In the genomic region with DNA sequence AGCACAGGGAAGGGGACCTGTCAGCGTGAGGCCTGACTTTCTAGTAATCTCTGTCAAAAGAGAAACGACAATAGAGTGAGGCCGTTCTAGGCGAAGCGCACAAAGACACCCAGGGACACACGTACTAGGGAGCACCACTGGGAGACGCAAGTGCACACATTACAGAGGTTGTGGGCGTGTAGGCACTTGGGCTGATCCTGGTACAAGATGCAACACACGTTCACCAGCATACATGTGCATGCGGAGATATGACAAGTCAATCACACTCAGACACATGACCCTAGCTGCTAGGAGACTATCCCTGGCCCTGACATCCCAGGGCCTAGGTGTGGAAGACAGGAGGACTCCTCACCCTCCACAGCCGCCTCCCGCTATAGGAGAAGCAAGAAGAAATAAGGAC, we compare ENCODE assay signal across 23 mouse cellular contexts.
DNase-seq lines count a peak whose midpoint lies in the region; ATAC-seq lines count a peak whose summit lies in the region.
"Had no signal": no experiment of that assay in that cellular context is flagged by ENCODE, and none has a peak within 500 bp of the region (broad histone marks: within the 10 kb centered on the region; RNA-seq: fewer than 3 reads in every experiment).

No protein-coding gene starts in this region.

- H3K9me3 ChIP-seq in liver, embryonic 11.5 days (ENCODE audit: control insufficient read depth, low read length) = no peaks in the 10 kb centered on the region
- H3K9me3 ChIP-seq in embryonic facial prominence, embryonic 10.5 days = no peaks in the 10 kb centered on the region
- no peaks in the 10 kb centered on the region for H3K9me3 ChIP-seq in liver, embryonic 15.5 days (replicated peaks)
- H3K9me3 ChIP-seq: embryonic facial prominence, embryonic 12.5 days; midbrain, embryonic 15.5 days had no signal

- no peak overlapping the region for H3K4me3 ChIP-seq in liver, embryonic 11.5 days (ENCODE audit: low read depth, low read length)
- H3K4me3 ChIP-seq in embryonic facial prominence, embryonic 10.5 days = no peak overlapping the region
- H3K4me3 ChIP-seq in liver, embryonic 15.5 days (replicated peaks) = no peak overlapping the region
- H3K4me3 ChIP-seq: embryonic facial prominence, embryonic 12.5 days; erythroblast, embryonic 14.5 days; left cerebral cortex, adult 2 months; midbrain, embryonic 15.5 days had no signal

- H3K36me3 ChIP-seq in liver, embryonic 11.5 days (ENCODE audit: control insufficient read depth, insufficient read depth, low read length) = no peaks in the 10 kb centered on the region
- no peaks in the 10 kb centered on the region for H3K36me3 ChIP-seq in embryonic facial prominence, embryonic 10.5 days (replicated peaks)
- H3K36me3 ChIP-seq in liver, embryonic 15.5 days (replicated peaks) = no peaks in the 10 kb centered on the region
- H3K36me3 ChIP-seq: embryonic facial prominence, embryonic 12.5 days; midbrain, embryonic 15.5 days had no signal

- 82% methylated on average over 12 of the region's 12 CpGs for WGBS in liver, embryonic 11.5 days
- 84% methylated on average over 12 of the region's 12 CpGs for WGBS in embryonic facial prominence, embryonic 10.5 days
- WGBS in liver, embryonic 15.5 days (ENCODE audit: insufficient replicate concordance) = 68% methylated on average over 12 of the region's 12 CpGs

- H3K4me1 ChIP-seq in liver, embryonic 11.5 days (replicated peaks; ENCODE audit: control insufficient read depth, insufficient read depth, low read length) = peaks cover 5% of the 10 kb centered on the region
- peaks cover 48% of the 10 kb centered on the region for H3K4me1 ChIP-seq in embryonic facial prominence, embryonic 10.5 days
- peaks cover 18% of the 10 kb centered on the region; the same call in 1 of the 2 replicates for H3K4me1 ChIP-seq in liver, embryonic 15.5 days (replicated peaks)

- no peak overlapping the region for H3K4me2 ChIP-seq in liver, embryonic 11.5 days
- H3K4me2 ChIP-seq in liver, embryonic 15.5 days = no peak overlapping the region
- H3K4me2 ChIP-seq: embryonic facial prominence, embryonic 12.5 days; heart, embryonic 11.5 days; midbrain, embryonic 15.5 days had no signal

- DNase-seq in liver, embryonic 11.5 days (ENCODE audit: low spot score) = no peak
- no peak for DNase-seq in liver
- DNase-seq in ES-CJ7 (ENCODE audit: low read depth, low spot score) = peak; percentile 32
- DNase-seq in embryonic facial prominence, embryonic 10.5 days (ENCODE audit: low spot score) = no peak
- DNase-seq in cerebellum, adult 9-11 months = no peak
- DNase-seq in cerebellum, adult 9-10 months = no peak
- DNase-seq: B cell, adult 2 months; cerebellum, adult 11 months; cerebellum, postnatal 14 days; kidney, adult 11 months; kidney, postnatal 4 days; lung, adult 18-20 months; lung, postnatal 10 days; right cerebral cortex, postnatal 4 days; thymus, postnatal 25 days had no signal

- H3K27ac ChIP-seq in liver, embryonic 11.5 days (ENCODE audit: low read depth, low read length) = peak overlapping the region; percentile 40
- H3K27ac ChIP-seq in embryonic facial prominence, embryonic 10.5 days (replicated peaks) = peak overlapping the region; percentile 82
- H3K27ac ChIP-seq in liver, embryonic 15.5 days (replicated peaks) = no peak overlapping the region; the same call in 1 of the 2 replicates
- H3K27ac ChIP-seq: embryonic facial prominence, embryonic 12.5 days; left cerebral cortex, adult 2 months; midbrain, embryonic 15.5 days had no signal

- H3K27me3 ChIP-seq in liver, embryonic 11.5 days (replicated peaks; ENCODE audit: control insufficient read depth, insufficient read depth, low read length) = no peaks in the 10 kb centered on the region
- H3K27me3 ChIP-seq in embryonic facial prominence, embryonic 10.5 days (replicated peaks; ENCODE audit: low read depth, poor library complexity, severe bottlenecking) = peaks cover 24% of the 10 kb centered on the region
- H3K27me3 ChIP-seq in liver, embryonic 15.5 days = no peaks in the 10 kb centered on the region
- H3K27me3 ChIP-seq: CH12.LX; midbrain, embryonic 15.5 days had no signal

- H3K9ac ChIP-seq in liver, embryonic 11.5 days (ENCODE audit: low read depth, low read length) = no peak overlapping the region
- H3K9ac ChIP-seq in liver, embryonic 15.5 days = no peak overlapping the region
- H3K9ac ChIP-seq: embryonic facial prominence, embryonic 12.5 days; midbrain, embryonic 15.5 days had no signal

- ATAC-seq in liver, embryonic 11.5 days (replicated peaks; ENCODE audit: low FRiP score) = peak; percentile 29
- peak; percentile 63 for ATAC-seq in liver, embryonic 15.5 days (ENCODE audit: insufficient read depth)
- ATAC-seq: forebrain, embryonic 14.5 days; midbrain, embryonic 15.5 days had no signal
